Mouse (Mus musculus) myocyte (in vitro differentiated cells): Measurements from ENCODE around the gene Kxd1. TPM values are rescaled to one million over a fixed set of nuclear protein-coding genes. Genes with fewer than 3 reads are reported as not detected.

ENCODE experiments used
- H3K27me3 ChIP-seq: one replicate; pipeline ENCODE4 v1.6.1; 2011; ENCODE audit not compliant: control insufficient read depth, insufficient read depth, insufficient read length
- H3K36me3 ChIP-seq: one replicate; pipeline ENCODE4 v1.6.1; 2011; ENCODE audit not compliant: control insufficient read depth, insufficient read depth
- H3K4me2 ChIP-seq: one replicate; pipeline ENCODE4 v1.6.1; 2011; ENCODE audit warnings: low read depth, control low read depth
- H3K4me3 ChIP-seq: one replicate; pipeline ENCODE4 v1.5.1; 2011; ENCODE audit warnings: mild to moderate bottlenecking, control low read depth, moderate library complexity
- H3K79me2 ChIP-seq: one replicate; pipeline ENCODE4 v1.6.1; 2011; ENCODE audit not compliant: control insufficient read depth, insufficient read depth
- H3ac ChIP-seq: one replicate; pipeline ENCODE4 v1.6.1; 2011; ENCODE audit not compliant: control insufficient read depth, insufficient read length
- CEBPB ChIP-seq: IDR thresholded peaks from 2 replicates; pipeline ENCODE4 v1.6.1; 2011; ENCODE audit warnings: mild to moderate bottlenecking, moderate library complexity; ENCODE audit not compliant: poor library complexity, insufficient read depth, severe bottlenecking
- E2F4 ChIP-seq: IDR thresholded peaks from one replicate; pipeline ENCODE4 v1.6.1; 2011; ENCODE audit warnings: mild to moderate bottlenecking, control low read depth, moderate library complexity; ENCODE audit not compliant: insufficient read depth
- MAX ChIP-seq: IDR thresholded peaks from one replicate; pipeline ENCODE4 v1.6.1; 2011; ENCODE audit warnings: low read depth, mild to moderate bottlenecking, control low read depth
- MYOD1 ChIP-seq, 3 experiments: IDR thresholded peaks; one replicate each; pipeline ENCODE4 v1.6.1; 2011; ENCODE audit warnings: control low read depth in 2 of 3, low read depth in 2 of 3, mild to moderate bottlenecking in 2 of 3, moderate library complexity in 1 of 3; ENCODE audit not compliant: insufficient read length in 2 of 3, control insufficient read depth in 1 of 3
- MYOG ChIP-seq, 3 experiments: IDR thresholded peaks; one replicate each; pipeline ENCODE4 v1.6.1; 2011; ENCODE audit warnings: control low read depth in 2 of 3, low read depth in 2 of 3, mild to moderate bottlenecking in 2 of 3; ENCODE audit not compliant: insufficient read length in 2 of 3, control insufficient read depth in 1 of 3, insufficient read depth in 1 of 3
- POLR2A ChIP-seq: IDR thresholded peaks from one replicate; pipeline ENCODE4 v1.6.1; 2011; ENCODE audit warnings: low read depth, mild to moderate bottlenecking, control low read depth, moderate library complexity; ENCODE audit not compliant: insufficient read length
- POLR2AphosphoS2 ChIP-seq: IDR thresholded peaks from one replicate; pipeline ENCODE4 v1.6.1; 2011; ENCODE audit warnings: low read depth, control low read depth; ENCODE audit not compliant: insufficient read length
- REST ChIP-seq: IDR thresholded peaks from one replicate; pipeline ENCODE4 v1.6.1; 2011; ENCODE audit warnings: mild to moderate bottlenecking, control low read depth, moderate library complexity; ENCODE audit not compliant: insufficient read depth, insufficient read length
- SRF ChIP-seq: IDR thresholded peaks from one replicate; pipeline ENCODE4 v1.6.1; 2011; ENCODE audit warnings: low read depth; ENCODE audit not compliant: control insufficient read depth, insufficient read length
- TCF12 ChIP-seq: IDR thresholded peaks from one replicate; pipeline ENCODE4 v1.6.1; 2011; ENCODE audit warnings: mild to moderate bottlenecking, control low read depth; ENCODE audit not compliant: poor library complexity, insufficient read depth, severe bottlenecking
- TCF3 ChIP-seq: IDR thresholded peaks from one replicate; pipeline ENCODE4 v1.6.1; 2011; ENCODE audit warnings: low read depth, control low read depth; ENCODE audit not compliant: insufficient read length
- USF1 ChIP-seq: IDR thresholded peaks from one replicate; pipeline ENCODE4 v1.6.1; 2011; ENCODE audit warnings: low read depth, mild to moderate bottlenecking, control low read depth, moderate library complexity
- polyA plus RNA-seq: library from polyadenylated mRNA; unstranded; fragments of >200 nt; fragmentation: generic; extraction: Trizol; gene quantifications from one replicate; pipeline ENCODE4 v1.2.1, GENCODE M21; 2012; ENCODE audit warnings: missing spikeins

Gene Kxd1
- polyA plus RNA-seq, 1 experiment: 73.8 TPM

DNA sequence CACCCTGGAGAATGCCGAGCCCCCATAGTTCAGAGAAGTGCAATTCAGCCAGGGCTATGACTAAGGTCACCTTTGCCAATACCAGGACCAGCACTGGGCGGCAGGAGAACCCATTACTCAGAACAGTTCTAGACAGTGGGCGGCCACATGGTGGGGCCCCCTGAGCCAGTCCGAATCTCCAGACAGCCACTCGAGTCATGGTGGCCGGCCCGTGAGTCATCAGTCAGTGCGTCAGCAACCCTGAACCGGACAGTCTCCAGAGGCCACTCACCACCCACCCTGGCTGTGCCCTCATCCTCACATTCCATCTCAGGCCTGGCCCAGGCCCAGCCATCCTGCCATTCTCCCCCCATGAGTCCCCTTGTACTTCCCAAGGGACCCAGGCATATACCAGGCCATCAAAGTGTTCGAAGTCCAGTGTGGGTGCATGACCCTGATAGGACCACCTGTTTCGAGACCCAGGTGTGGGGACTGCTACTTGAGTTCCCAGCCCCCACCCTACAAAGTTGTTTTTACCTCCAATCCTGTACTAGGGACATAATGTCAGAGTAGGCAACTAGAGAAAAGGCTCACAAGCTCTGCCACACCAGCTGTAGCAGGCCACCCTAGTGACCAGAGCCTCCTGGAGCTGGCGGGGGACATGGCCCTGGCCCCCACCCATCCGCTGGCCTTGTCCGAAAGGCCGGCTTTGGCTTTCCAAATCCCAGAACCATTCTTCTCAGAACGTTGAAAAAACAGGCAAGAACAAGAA is 65.8 kb downstream of the Kxd1 start:
- Histone ChIP-seq H3ac (no peak overlapping the region), H3K27me3 (no peaks in the 10 kb centered on the region), H3K36me3 (peaks cover 5% of the 10 kb centered on the region), H3K4me2 (peak overlapping the region; percentile 85), H3K79me2 (peaks cover 43% of the 10 kb centered on the region), H3K4me3 (no peak overlapping the region)
- TF ChIP-seq TCF12: no peak
- peak; percentile 26 for TF ChIP-seq POLR2AphosphoS2
- TF ChIP-seq TCF3: no peak
- TF ChIP-seq E2F4: no peak
- peak in 1 of 3 experiments; percentile 57 for TF ChIP-seq MYOD1 (IDR thresholded peaks at IDR 0.05; ENCODE audit: control insufficient read depth in 1 of 3, insufficient read length in 2 of 3, low read depth in 2 of 3)
- TF ChIP-seq SRF: no peak

DNA sequence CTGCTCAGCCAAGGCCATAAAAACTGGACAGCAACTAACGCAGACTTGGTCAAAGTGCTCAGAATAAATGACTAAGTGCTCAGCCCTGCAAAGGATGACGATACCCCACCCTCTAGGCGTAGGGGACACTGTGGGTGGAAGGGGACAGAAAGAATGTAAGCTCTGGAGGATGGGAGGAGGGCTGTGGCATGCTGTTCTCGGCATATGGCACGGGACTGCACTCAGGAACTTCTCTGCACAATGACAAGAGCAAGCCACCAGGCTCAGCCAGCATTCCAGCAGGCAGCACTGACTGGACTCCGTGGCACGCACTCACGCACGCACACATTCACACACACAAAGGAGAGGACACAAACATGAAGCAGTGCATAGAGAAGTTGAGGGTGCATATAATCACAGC is 67.2 kb downstream of the Kxd1 start:
- peak overlapping the region; percentile 85 for H3K4me2 ChIP-seq
- no peaks in the 10 kb centered on the region for H3K27me3 ChIP-seq
- H3K36me3 ChIP-seq: peaks cover 5% of the 10 kb centered on the region
- TF ChIP-seq USF1: no peak
- TF ChIP-seq MAX: no peak
- peak; percentile 26 for TF ChIP-seq POLR2AphosphoS2
- TF ChIP-seq SRF: no peak
- TF ChIP-seq POLR2A: no peak
- TF ChIP-seq MYOG (IDR thresholded peaks at IDR 0.05; ENCODE audit: control insufficient read depth in 1 of 3, insufficient read depth in 1 of 3, insufficient read length in 2 of 3, low read depth in 2 of 3): peak in 1 of 3 experiments; percentile 53
- no peak for TF ChIP-seq E2F4
- no peak for TF ChIP-seq CEBPB
- no peak for TF ChIP-seq REST
- no peak for TF ChIP-seq TCF3
- peak in 1 of 3 experiments; percentile 54 for TF ChIP-seq MYOD1 (IDR thresholded peaks at IDR 0.05; ENCODE audit: control insufficient read depth in 1 of 3, insufficient read length in 2 of 3, low read depth in 2 of 3)
- TF ChIP-seq TCF12: no peak
- H3K4me3 ChIP-seq: no peak overlapping the region
- H3ac ChIP-seq: no peak overlapping the region
- H3K79me2 ChIP-seq: peaks cover 40% of the 10 kb centered on the region

DNA sequence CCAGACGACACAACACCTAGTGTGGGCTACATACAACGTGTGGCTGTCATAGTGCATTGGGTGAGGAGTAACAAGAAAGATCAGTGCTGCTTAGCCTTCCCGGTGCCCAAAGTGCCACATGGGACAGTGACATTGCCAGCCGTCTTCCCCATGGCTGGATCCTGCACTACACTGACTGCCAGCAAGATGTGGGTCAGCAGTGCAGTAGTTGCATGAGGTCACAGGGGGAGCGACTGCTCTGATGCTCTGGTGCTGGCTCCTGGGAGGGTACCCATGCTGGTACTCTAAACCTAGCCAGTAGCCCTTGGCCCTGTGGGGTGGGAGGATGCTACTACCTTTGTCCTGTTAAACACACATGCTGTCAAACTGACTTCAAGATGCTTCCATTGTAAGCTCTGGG is 67.6 kb downstream of the Kxd1 start:
- no peak overlapping the region for H3K4me3 ChIP-seq
- H3K27me3 ChIP-seq: no peaks in the 10 kb centered on the region
- no peak overlapping the region for H3ac ChIP-seq
- H3K4me2 ChIP-seq: peak overlapping the region; percentile 85
- TF ChIP-seq SRF: no peak
- TF ChIP-seq MYOD1 (IDR thresholded peaks at IDR 0.05; ENCODE audit: control insufficient read depth in 1 of 3, insufficient read length in 2 of 3, low read depth in 2 of 3): no peak
- no peak for TF ChIP-seq REST
- TF ChIP-seq MYOG (IDR thresholded peaks at IDR 0.05; ENCODE audit: control insufficient read depth in 1 of 3, insufficient read depth in 1 of 3, insufficient read length in 2 of 3, low read depth in 2 of 3): no peak
- TF ChIP-seq CEBPB: no peak
- TF ChIP-seq USF1: no peak
- TF ChIP-seq MAX: no peak
- TF ChIP-seq POLR2AphosphoS2: no peak
- TF ChIP-seq E2F4: no peak
- no peak for TF ChIP-seq TCF12
- no peak for TF ChIP-seq TCF3
- TF ChIP-seq POLR2A: no peak
- H3K79me2 ChIP-seq: peaks cover 36% of the 10 kb centered on the region
- peaks cover 5% of the 10 kb centered on the region for H3K36me3 ChIP-seq

DNA sequence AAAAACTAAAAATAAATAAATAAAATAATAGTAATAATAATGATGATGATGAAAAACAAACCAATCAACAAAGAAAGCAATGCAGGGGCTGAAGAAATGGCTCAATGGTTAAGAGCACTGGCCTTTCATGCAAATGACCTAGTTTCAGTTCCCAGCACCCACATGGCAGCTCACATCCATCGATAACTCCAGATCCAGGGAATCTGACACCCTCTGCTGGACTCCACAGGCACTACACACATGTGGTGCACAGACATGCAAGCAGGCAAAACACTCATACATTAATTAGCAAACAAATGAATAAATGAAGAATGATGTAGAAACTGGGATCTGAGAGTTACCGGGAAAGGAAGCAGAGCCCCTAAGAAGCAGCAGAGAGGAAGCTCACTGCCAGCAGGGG is 68.1 kb downstream of the Kxd1 start:
- Histone ChIP-seq H3K4me3 (no peak overlapping the region), H3K27me3 (no peaks in the 10 kb centered on the region), H3K36me3 (peaks cover 5% of the 10 kb centered on the region), H3K79me2 (peaks cover 30% of the 10 kb centered on the region), H3K4me2 (no peak overlapping the region), H3ac (no peak overlapping the region)
- no peak for TF ChIP-seq MAX
- no peak for TF ChIP-seq POLR2A
- TF ChIP-seq USF1: no peak
- TF ChIP-seq SRF: no peak
- TF ChIP-seq CEBPB: no peak
- no peak for TF ChIP-seq E2F4
- TF ChIP-seq POLR2AphosphoS2: no peak
- TF ChIP-seq TCF12: no peak
- TF ChIP-seq REST: no peak
- TF ChIP-seq TCF3: no peak

DNA sequence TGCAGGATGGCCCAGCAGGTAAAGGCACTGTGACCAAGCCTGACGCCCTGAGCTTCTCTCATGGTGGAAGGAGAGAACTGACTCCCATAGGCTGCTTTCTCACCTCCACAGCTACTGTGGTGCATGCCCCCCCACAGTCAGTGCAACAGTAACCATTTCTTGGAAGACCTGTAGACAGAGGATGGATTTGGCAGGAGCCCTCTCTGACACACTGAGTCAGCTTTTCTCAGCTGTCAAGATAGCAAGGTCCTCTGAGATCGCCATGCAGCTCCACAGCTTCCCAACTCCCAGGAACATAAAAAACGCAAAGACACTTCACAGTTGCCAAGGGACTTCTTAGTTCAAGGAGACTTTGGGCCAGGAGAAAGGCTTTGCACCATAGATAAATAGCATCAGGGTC is 69.3 kb downstream of the Kxd1 start:
- H3K4me2 ChIP-seq: no peak overlapping the region
- peaks cover 5% of the 10 kb centered on the region for H3K36me3 ChIP-seq
- H3ac ChIP-seq: no peak overlapping the region
- H3K4me3 ChIP-seq: no peak overlapping the region
- no peaks in the 10 kb centered on the region for H3K27me3 ChIP-seq
- peaks cover 21% of the 10 kb centered on the region for H3K79me2 ChIP-seq
- no peak for TF ChIP-seq SRF
- TF ChIP-seq POLR2A: no peak
- no peak for TF ChIP-seq E2F4
- TF ChIP-seq TCF12: no peak
- no peak for TF ChIP-seq POLR2AphosphoS2
- TF ChIP-seq MYOD1 (IDR thresholded peaks at IDR 0.05; ENCODE audit: control insufficient read depth in 1 of 3, insufficient read length in 2 of 3, low read depth in 2 of 3): no peak
- no peak for TF ChIP-seq REST
- TF ChIP-seq USF1: no peak
- no peak for TF ChIP-seq CEBPB
